20 mouse cellular contexts compared by ENCODE assay signal in the genomic region with DNA sequence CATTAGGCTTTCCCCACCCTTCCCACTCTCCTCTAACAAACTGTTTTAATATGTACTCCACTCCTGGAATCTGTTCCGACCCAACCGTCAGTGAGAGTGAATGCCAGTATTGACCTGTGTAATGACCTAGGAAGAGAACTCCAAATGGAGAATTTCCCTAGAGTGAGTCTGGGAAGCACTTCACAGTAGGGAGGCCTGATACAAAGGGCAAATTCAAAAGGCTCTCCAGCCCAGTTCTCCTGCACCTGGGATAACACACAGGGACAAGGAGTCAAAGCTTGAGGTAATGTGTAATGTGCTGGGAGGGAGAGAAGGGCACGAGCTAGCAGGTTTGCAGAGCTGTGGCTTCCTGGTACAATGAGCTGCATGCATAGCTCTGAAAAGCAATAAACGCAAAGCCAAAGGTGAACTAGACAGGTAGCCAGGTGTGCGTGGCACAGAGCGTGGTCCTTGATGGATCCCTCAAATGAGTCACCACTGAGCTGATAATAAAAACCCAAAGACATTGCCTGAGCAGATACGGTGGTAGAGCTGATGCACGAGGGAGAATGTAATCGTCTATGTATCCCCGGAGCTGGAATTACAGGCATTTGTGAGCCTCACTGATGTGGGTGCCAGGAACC.
A peak's percentile ranks its signal among the peaks of the same experiment; 100 is the strongest.
DNase-seq lines count a peak whose midpoint lies in the region; ATAC-seq lines count a peak whose summit lies in the region.
"Had no signal": no experiment of that assay in that cellular context is flagged by ENCODE, and none has a peak within 500 bp of the region (broad histone marks: within the 10 kb centered on the region; RNA-seq: fewer than 3 reads in every experiment).

No protein-coding gene starts in this region.

- H3K4me3 ChIP-seq in lung, embryonic 15.5 days: no peak overlapping the region
- no peak overlapping the region for H3K4me3 ChIP-seq in intestine, embryonic 16.5 days (ENCODE audit: low read length)
- H3K4me3 ChIP-seq: forebrain, embryonic 15.5 days; heart, embryonic 10.5 days; hindbrain, embryonic 12.5 days had no signal

- peak overlapping the region; percentile 29; the same call in 1 of the 2 replicates for H3K27ac ChIP-seq in lung, embryonic 15.5 days
- peak overlapping the region; percentile 38 for H3K27ac ChIP-seq in intestine, embryonic 16.5 days (ENCODE audit: low read length)
- H3K27ac ChIP-seq: forebrain, embryonic 15.5 days; heart, embryonic 10.5 days; hindbrain, embryonic 12.5 days had no signal

- H3K9me3 ChIP-seq in lung, embryonic 15.5 days: no peaks in the 10 kb centered on the region
- H3K9me3 ChIP-seq in intestine, embryonic 16.5 days (ENCODE audit: control insufficient read depth, low read length): no peaks in the 10 kb centered on the region
- H3K9me3 ChIP-seq: forebrain, embryonic 15.5 days; heart, embryonic 10.5 days; hindbrain, embryonic 12.5 days had no signal

- H3K4me2 ChIP-seq in lung, embryonic 15.5 days: no peak overlapping the region
- H3K4me2 ChIP-seq in intestine, embryonic 16.5 days (ENCODE audit: low read depth, low read length): no peak overlapping the region
- H3K4me2 ChIP-seq: forebrain, embryonic 15.5 days; hindbrain, embryonic 12.5 days had no signal

- no peak overlapping the region for H3K9ac ChIP-seq in lung, embryonic 15.5 days
- H3K9ac ChIP-seq in intestine, embryonic 16.5 days (ENCODE audit: low read depth, low read length): no peak overlapping the region
- H3K9ac ChIP-seq: forebrain, embryonic 15.5 days; hindbrain, embryonic 12.5 days had no signal

- DNase-seq in lung, postnatal 25 days (ENCODE audit: low spot score): no peak
- DNase-seq in ZHBTc4 (ENCODE audit: low read depth, low spot score): peak; percentile 68
- DNase-seq in Muller cell, postnatal 12 days (ENCODE audit: inconsistent ontology term): no peak
- DNase-seq in kidney, adult 8-10 months: no peak
- no peak for DNase-seq in spleen, adult 18-20 months
- DNase-seq: adrenal gland, postnatal 25 days; cerebellum, adult 18-20 months; cerebellum, adult 9-11 months; cerebellum, postnatal 36 days; heart, adult 18-20 months; heart, postnatal 10 days; heart, postnatal 4 days had no signal

- H3K4me1 ChIP-seq in lung, embryonic 15.5 days: peaks cover 58% of the 10 kb centered on the region
- peaks cover 19% of the 10 kb centered on the region for H3K4me1 ChIP-seq in intestine, embryonic 16.5 days (ENCODE audit: control insufficient read depth, insufficient read depth, low read length)

- 64% methylated on average over 10 of the region's 10 CpGs for WGBS in lung, embryonic 15.5 days
- 60% methylated on average over 10 of the region's 10 CpGs for WGBS in intestine, embryonic 16.5 days

- ATAC-seq in lung, embryonic 15.5 days (ENCODE audit: borderline replicate concordance, extremely low read depth, low FRiP score, low TSS enrichment): no peak
- peak; percentile 92 for ATAC-seq in intestine, embryonic 16.5 days
- ATAC-seq: activated CD4-positive, CD25-positive, alpha-beta regulatory T cell, adult 4 months; forebrain, embryonic 15.5 days; hindbrain, embryonic 16.5 days had no signal

- H3K36me3 ChIP-seq in lung, embryonic 15.5 days: no peaks in the 10 kb centered on the region
- H3K36me3 ChIP-seq in intestine, embryonic 16.5 days (ENCODE audit: control insufficient read depth, insufficient read depth, low read length): no peaks in the 10 kb centered on the region
- H3K36me3 ChIP-seq: forebrain, embryonic 15.5 days; heart, embryonic 10.5 days; hindbrain, embryonic 12.5 days had no signal

- H3K27me3 ChIP-seq in lung, embryonic 15.5 days: no peaks in the 10 kb centered on the region
- H3K27me3 ChIP-seq in intestine, embryonic 16.5 days (replicated peaks; ENCODE audit: control insufficient read depth, insufficient read depth, low read length): no peaks in the 10 kb centered on the region
- H3K27me3 ChIP-seq: CH12.LX; forebrain, embryonic 15.5 days; hindbrain, embryonic 12.5 days had no signal
